Mouse (Mus musculus): ENCODE data around the gene Rpf2. TPM values are rescaled to one million over a fixed set of nuclear protein-coding genes. Genes with fewer than 3 reads are reported as not detected.

Gene Rpf2
- total and polyA plus RNA-seq, 2 experiments from 2014 or later = 21.4 to 51.9 TPM

DNA sequence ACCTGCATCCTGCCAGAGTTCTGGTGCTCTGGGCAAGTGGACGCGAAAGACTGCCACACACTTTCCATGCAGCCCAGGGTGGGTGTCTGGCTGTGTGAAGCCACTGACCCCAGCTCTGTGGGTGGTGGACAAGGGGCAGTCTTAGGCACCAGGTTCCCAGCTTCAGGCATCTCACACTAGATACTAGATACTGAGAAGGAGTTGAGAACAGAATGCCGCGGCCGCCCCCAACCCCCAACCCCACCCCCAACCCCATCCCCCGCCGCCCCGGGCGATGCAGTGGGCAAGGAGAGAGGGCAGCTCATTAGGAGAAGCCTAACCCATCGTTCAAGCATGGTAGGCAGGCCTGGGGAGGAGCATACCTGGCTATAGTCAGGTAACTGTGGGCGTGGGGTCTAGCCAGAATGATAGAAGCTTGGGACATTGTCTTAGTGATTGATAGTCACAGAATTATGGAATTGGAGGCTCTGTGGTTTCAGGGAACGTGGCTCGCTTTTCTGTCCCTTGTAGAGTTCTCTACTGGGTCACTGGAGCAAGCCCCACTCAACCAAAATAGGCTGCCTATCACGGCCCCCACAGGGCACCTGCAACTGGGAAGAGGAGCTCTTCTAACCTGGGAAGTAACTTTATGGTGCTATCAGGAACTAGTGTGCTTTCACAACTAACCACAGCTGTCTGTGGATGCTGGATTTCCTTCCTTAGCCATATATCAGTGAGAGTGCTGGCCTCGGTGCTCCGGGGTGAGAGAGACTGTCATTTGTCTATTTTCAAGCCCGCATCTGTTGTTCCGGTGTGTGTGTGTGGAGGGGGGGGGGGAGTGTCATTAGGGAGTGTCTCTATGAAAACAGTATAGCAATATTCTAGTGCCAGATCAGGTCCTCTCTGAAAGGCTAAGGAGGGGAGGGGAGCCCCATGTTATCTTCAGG is 54.6 kb downstream of the Rpf2 start:
- H3K4me3 ChIP-seq (ENCODE audit: low read length) = no peak overlapping the region
- 65% methylated on average over 18 of the region's 18 CpGs for WGBS
- H3K9ac ChIP-seq (replicated peaks; ENCODE audit: low read length) = no peak overlapping the region
- H3K4me2 ChIP-seq (ENCODE audit: low read depth, low read length) = no peak overlapping the region
- ATAC-seq = no peak
- no peaks in the 10 kb centered on the region for H3K9me3 ChIP-seq (ENCODE audit: low read length)
- TF ChIP-seq CTCF (IDR thresholded peaks at IDR 0.05; ENCODE audit: low read depth) = no peak
- no peak for DNase-seq (ENCODE audit: low spot score)
- no peaks in the 10 kb centered on the region for H3K36me3 ChIP-seq (ENCODE audit: insufficient read depth, low read length)
- no peaks in the 10 kb centered on the region for H3K4me1 ChIP-seq (ENCODE audit: insufficient read depth, low read length)
- H3K27ac ChIP-seq = no peak overlapping the region
- no peaks in the 10 kb centered on the region for H3K27me3 ChIP-seq (ENCODE audit: insufficient read depth, low read length)

DNA sequence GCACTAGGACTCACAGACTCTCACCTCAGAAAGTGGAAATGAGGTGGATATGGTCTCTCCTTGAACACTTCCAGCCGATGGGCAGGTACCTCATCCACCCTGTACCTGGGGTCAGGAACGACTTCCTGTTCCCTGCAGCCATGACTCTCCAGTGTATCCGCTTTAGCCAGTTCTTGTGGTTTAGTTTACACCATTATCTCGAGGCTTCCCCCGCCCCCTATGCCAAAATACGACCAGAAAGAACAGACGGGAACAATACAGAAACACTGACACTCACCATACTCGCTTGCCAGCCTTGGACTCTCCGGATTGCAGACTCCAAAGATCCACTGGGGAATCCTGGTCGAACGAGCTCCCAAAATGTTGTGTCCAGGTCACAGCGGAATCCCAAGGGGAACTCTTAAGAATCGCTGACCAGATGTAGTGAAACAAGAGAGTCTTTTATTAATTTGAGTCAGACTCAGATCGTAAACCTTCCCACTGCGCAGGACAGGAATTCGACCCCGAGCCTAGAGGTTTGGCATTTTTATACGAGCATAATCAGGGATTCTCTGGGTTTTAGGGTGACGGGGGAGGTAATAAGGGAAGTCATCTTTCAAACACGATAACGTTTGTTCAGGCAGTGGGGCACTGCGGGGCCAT is 55.4 kb downstream of the Rpf2 start:
- TF ChIP-seq CTCF (IDR thresholded peaks at IDR 0.05; ENCODE audit: low read depth) = no peak
- WGBS = 68% methylated on average over 22 of the region's 22 CpGs
- no peaks in the 10 kb centered on the region for H3K4me1 ChIP-seq (ENCODE audit: insufficient read depth, low read length)
- H3K4me2 ChIP-seq (ENCODE audit: low read depth, low read length) = no peak overlapping the region
- no peak for ATAC-seq
- no peak overlapping the region for H3K4me3 ChIP-seq (ENCODE audit: low read length)
- no peaks in the 10 kb centered on the region for H3K36me3 ChIP-seq (ENCODE audit: insufficient read depth, low read length)
- no peaks in the 10 kb centered on the region for H3K9me3 ChIP-seq (ENCODE audit: low read length)
- no peak for DNase-seq (ENCODE audit: low spot score)
- no peak overlapping the region for H3K27ac ChIP-seq
- H3K9ac ChIP-seq (replicated peaks; ENCODE audit: low read length) = no peak overlapping the region
- H3K27me3 ChIP-seq (ENCODE audit: insufficient read depth, low read length) = no peaks in the 10 kb centered on the region

DNA sequence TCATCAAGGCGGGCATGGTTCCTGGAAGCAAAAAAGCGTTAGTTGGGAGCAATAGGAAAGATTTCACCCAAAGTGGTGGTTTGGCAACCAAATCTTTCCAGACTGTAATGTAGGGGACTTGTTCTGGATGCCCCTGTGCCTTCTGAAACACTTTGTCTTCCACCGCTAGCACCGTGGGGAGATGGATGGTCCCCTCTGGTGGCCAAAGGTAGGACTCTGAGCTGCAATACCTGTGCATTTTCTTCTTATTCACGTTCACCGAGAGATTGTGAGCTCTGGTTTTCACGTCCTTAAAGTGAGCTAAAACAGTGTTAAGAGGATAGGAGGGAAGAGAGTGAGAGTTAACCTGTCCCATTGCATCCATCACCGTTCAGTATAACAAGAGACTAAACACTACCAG is 56.0 kb downstream of the Rpf2 start:
- DNase-seq (ENCODE audit: low spot score) (no peak), ATAC-seq (no peak)
- no peaks in the 10 kb centered on the region for H3K27me3 ChIP-seq (ENCODE audit: insufficient read depth, low read length)
- WGBS = 90% methylated on average over 8 of the region's 8 CpGs
- H3K4me2 ChIP-seq (ENCODE audit: low read depth, low read length) = no peak overlapping the region
- TF ChIP-seq CTCF (IDR thresholded peaks at IDR 0.05; ENCODE audit: low read depth) = no peak
- no peaks in the 10 kb centered on the region for H3K4me1 ChIP-seq (ENCODE audit: insufficient read depth, low read length)
- H3K9ac ChIP-seq (replicated peaks; ENCODE audit: low read length) = no peak overlapping the region
- H3K4me3 ChIP-seq (ENCODE audit: low read length) = no peak overlapping the region
- H3K9me3 ChIP-seq (ENCODE audit: low read length) = no peaks in the 10 kb centered on the region
- H3K36me3 ChIP-seq (ENCODE audit: insufficient read depth, low read length) = no peaks in the 10 kb centered on the region
- H3K27ac ChIP-seq = no peak overlapping the region

DNA sequence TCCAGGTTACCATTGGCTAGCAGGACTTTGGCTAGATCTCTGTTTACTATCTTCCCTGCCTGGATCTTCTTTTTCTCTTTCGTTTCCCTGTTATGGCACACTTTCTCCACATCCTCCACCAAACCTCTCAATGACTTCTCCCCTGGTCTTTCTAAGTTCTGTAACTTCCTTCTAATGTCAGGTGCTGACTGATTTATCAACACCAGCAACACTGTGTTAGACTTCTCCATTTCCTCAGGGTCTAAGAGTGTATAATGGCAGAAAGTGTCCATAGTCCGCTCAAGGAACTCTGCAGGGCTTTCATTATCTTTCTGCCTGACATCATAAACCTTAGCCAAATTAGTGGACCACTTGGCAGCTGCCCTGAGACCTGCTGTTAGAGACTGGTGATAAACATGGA is 57.1 kb downstream of the Rpf2 start:
- H3K4me2 ChIP-seq (ENCODE audit: low read depth, low read length) = no peak overlapping the region
- no peaks in the 10 kb centered on the region for H3K4me1 ChIP-seq (ENCODE audit: insufficient read depth, low read length)
- no peak for TF ChIP-seq CTCF (IDR thresholded peaks at IDR 0.05; ENCODE audit: low read depth)
- H3K36me3 ChIP-seq (ENCODE audit: insufficient read depth, low read length) = no peaks in the 10 kb centered on the region
- H3K27ac ChIP-seq = no peak overlapping the region
- no peak for DNase-seq (ENCODE audit: low spot score)
- H3K9me3 ChIP-seq (ENCODE audit: low read length) = no peaks in the 10 kb centered on the region
- H3K27me3 ChIP-seq (ENCODE audit: insufficient read depth, low read length) = no peaks in the 10 kb centered on the region
- no peak overlapping the region for H3K4me3 ChIP-seq (ENCODE audit: low read length)
- no peak for ATAC-seq
- WGBS = 96% methylated on average over 2 of the region's 2 CpGs
- H3K9ac ChIP-seq (replicated peaks; ENCODE audit: low read length) = no peak overlapping the region

DNA sequence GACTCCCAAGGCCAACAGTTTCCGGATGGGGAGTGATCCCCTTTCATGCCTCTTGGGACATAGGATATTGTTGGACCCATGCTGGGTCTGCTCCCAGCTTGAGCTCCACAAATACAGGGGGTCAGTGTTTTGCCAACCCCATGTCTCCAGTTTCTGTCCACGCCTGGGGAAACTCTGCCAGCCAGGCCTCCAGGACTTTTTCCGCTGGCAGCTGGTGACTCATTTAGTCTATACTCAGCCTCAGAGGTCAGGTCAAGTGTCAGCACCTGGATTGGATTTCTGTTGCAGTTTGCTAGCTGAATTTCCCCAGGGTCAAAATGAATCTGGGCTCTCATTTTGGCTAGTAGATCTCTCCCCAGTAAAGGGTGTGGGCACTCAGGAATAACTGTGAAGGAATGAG is 58.0 kb downstream of the Rpf2 start:
- no peak for DNase-seq (ENCODE audit: low spot score)
- WGBS = 74% methylated on average over 3 of the region's 3 CpGs

DNA sequence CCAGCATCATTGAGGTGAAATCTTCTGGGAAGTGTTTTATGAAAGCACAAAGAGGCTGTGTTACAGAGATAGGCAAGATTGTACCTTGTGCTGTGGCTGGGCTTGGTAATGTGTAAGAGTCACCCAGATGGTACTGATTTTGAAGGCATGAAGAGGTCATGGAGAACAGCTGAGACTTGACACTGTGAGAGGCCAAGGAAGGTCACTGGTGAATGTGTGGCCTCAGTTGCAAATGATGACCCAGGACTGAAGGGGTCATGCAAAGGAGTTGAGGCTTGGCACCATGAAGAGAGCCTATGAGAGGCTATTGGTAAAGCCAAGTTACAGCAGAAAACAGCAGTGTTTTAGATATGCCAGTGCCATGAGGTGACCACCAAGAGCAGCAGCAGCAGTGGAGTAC is 60.9 kb downstream of the Rpf2 start:
- no peak for ATAC-seq

More for the DNA sequence above, 58.0 kb downstream of the Rpf2 start:
- H3K27me3 ChIP-seq (ENCODE audit: insufficient read depth, low read length) = no peaks in the 10 kb centered on the region
- no peak for TF ChIP-seq CTCF (IDR thresholded peaks at IDR 0.05; ENCODE audit: low read depth)
- no peaks in the 10 kb centered on the region for H3K9me3 ChIP-seq (ENCODE audit: low read length)
- no peak overlapping the region for H3K4me3 ChIP-seq (ENCODE audit: low read length)
- ATAC-seq = no peak
- no peaks in the 10 kb centered on the region for H3K36me3 ChIP-seq (ENCODE audit: insufficient read depth, low read length)
- H3K9ac ChIP-seq (replicated peaks; ENCODE audit: low read length) = no peak overlapping the region
- H3K4me1 ChIP-seq (ENCODE audit: insufficient read depth, low read length) = no peaks in the 10 kb centered on the region
- no peak overlapping the region for H3K4me2 ChIP-seq (ENCODE audit: low read depth, low read length)
- no peak overlapping the region for H3K27ac ChIP-seq

DNA sequence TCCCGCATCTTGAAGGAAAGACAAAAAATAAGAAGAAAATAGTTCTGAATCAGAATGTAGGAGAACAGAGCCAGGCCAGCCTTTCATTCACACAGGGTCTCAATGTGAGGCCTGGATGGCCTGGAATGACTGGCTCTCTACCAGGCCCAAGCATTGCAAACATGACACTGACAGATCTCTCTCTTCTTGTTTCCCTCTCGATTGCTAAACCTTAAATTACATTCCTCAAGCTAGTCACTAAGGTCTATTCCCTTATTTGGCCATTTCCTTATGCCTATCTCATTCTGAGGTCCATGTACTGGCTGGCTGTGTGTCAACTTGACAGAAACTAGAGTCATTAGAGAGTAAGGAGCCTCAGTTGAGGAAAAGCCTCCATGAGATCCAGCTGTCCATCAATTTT is 66.8 kb downstream of the Rpf2 start:
- H3K9ac ChIP-seq (replicated peaks; ENCODE audit: low read length) = no peak overlapping the region
- H3K27ac ChIP-seq = no peak overlapping the region
- no peaks in the 10 kb centered on the region for H3K9me3 ChIP-seq (ENCODE audit: low read length)
- no peak overlapping the region for H3K4me3 ChIP-seq (ENCODE audit: low read length)
- WGBS = 76% methylated on average over 2 of the region's 2 CpGs
- H3K27me3 ChIP-seq (ENCODE audit: insufficient read depth, low read length) = no peaks in the 10 kb centered on the region
- no peak overlapping the region for H3K4me2 ChIP-seq (ENCODE audit: low read depth, low read length)
- TF ChIP-seq CTCF (IDR thresholded peaks at IDR 0.05; ENCODE audit: low read depth) = no peak
- ATAC-seq = no peak
- no peaks in the 10 kb centered on the region for H3K36me3 ChIP-seq (ENCODE audit: insufficient read depth, low read length)
- no peak for DNase-seq (ENCODE audit: low spot score)
- H3K4me1 ChIP-seq (ENCODE audit: insufficient read depth, low read length) = no peaks in the 10 kb centered on the region

More for the DNA sequence above, 60.9 kb downstream of the Rpf2 start:
- Histone ChIP-seq H3K9ac (replicated peaks; ENCODE audit: low read length) (no peak overlapping the region), H3K4me2 (ENCODE audit: low read depth, low read length) (no peak overlapping the region), H3K36me3 (ENCODE audit: insufficient read depth, low read length) (no peaks in the 10 kb centered on the region), H3K9me3 (ENCODE audit: low read length) (no peaks in the 10 kb centered on the region), H3K27ac (no peak overlapping the region), H3K4me1 (ENCODE audit: insufficient read depth, low read length) (no peaks in the 10 kb centered on the region), H3K27me3 (ENCODE audit: insufficient read depth, low read length) (no peaks in the 10 kb centered on the region), H3K4me3 (ENCODE audit: low read length) (no peak overlapping the region)
- no peak for TF ChIP-seq CTCF (IDR thresholded peaks at IDR 0.05; ENCODE audit: low read depth)
- DNase-seq (ENCODE audit: low spot score) = no peak
